Mouse (Mus musculus) ES-E14 (cell line): ENCODE measurements around the gene Pacrg.

Experiments used
- CHD2 ChIP-seq: IDR thresholded peaks from 2 replicates; pipeline ENCODE4 v1.6.1; 2014; ENCODE audit warnings: mild to moderate bottlenecking, low read depth, low read length, inconsistent platforms
- HCFC1 ChIP-seq: IDR thresholded peaks from 2 replicates; pipeline ENCODE4 v1.6.1; 2012; ENCODE audit warnings: low read length, inconsistent platforms, borderline replicate concordance; ENCODE audit not compliant: insufficient read depth
- MAFK ChIP-seq: IDR thresholded peaks from 2 replicates; pipeline ENCODE4 v1.6.1; 2014; ENCODE audit warnings: mild to moderate bottlenecking, low read depth, low read length, inconsistent platforms; ENCODE audit not compliant: insufficient read depth
- ZNF384 ChIP-seq: IDR thresholded peaks from 2 replicates; pipeline ENCODE4 v1.6.1; 2012; ENCODE audit warnings: low read depth, low read length, inconsistent platforms

- TF ChIP-seq MAFK (no peak), HCFC1 (no peak), CHD2 (no peak), ZNF384 (no peak)
Observed at GRCm38 (mm10) chr17:10476807-10477206, 363.3 kb downstream of the Pacrg start.
